Mouse (Mus musculus) limb, embryonic 14.5 days (tissue): ENCODE results near the gene Adamts20. TPM values are rescaled to one million over a fixed set of nuclear protein-coding genes. Genes with fewer than 3 reads are reported as not detected.
A peak's percentile ranks its signal among the peaks of the same experiment; 100 is the strongest.

ENCODE experiments used
- ATAC-seq: fragments of 200-750 bp; cut with Nextera tagmentation; 2 replicates; pipeline ENCODE4 v1.8.0; 2017; ENCODE audit warnings: low read depth, moderate number of reproducible peaks, moderate TSS enrichment; ENCODE audit not compliant: low FRiP score
- DNase-seq: peaks from one replicate; pipeline ENCODE4 v3.0.0-alpha.2; 2015; ENCODE audit warnings: low spot score
- H3K27ac ChIP-seq: fragments of 300-500 bp; sonication (generic); replicated peaks from 2 replicates; pipeline ENCODE4 v1.5.1; 2014; ENCODE audit warnings: low read depth, mild to moderate bottlenecking, low read length, moderate library complexity, mixed read lengths
- H3K27me3 ChIP-seq: fragments of 300-500 bp; sonication (generic); 2 replicates; pipeline ENCODE4 v1.6.1; 2014; ENCODE audit warnings: low read length, mixed read lengths; ENCODE audit not compliant: control insufficient read depth, insufficient read depth
- H3K36me3 ChIP-seq: fragments of 300-500 bp; sonication (generic); 2 replicates; pipeline ENCODE4 v1.6.1; 2014; ENCODE audit warnings: mild to moderate bottlenecking, low read length, moderate library complexity, mixed read lengths; ENCODE audit not compliant: control insufficient read depth, insufficient read depth
- H3K4me1 ChIP-seq: fragments of 300-500 bp; sonication (generic); 2 replicates; pipeline ENCODE4 v1.6.1; 2014; ENCODE audit warnings: antibody characterized with exemption, low read length, mixed read lengths; ENCODE audit not compliant: control insufficient read depth, insufficient read depth
- H3K4me2 ChIP-seq: fragments of 300-500 bp; sonication (generic); replicated peaks from 2 replicates; pipeline ENCODE4 v1.6.1; 2014; ENCODE audit warnings: low read depth, mild to moderate bottlenecking, low read length, moderate library complexity; ENCODE audit not compliant: severe bottlenecking
- H3K4me3 ChIP-seq: fragments of 300-500 bp; sonication (generic); replicated peaks from 2 replicates; pipeline ENCODE4 v1.5.1; 2014; ENCODE audit warnings: low read length
- H3K9ac ChIP-seq: fragments of 300-500 bp; sonication (generic); 2 replicates; pipeline ENCODE4 v1.6.1; 2014; ENCODE audit warnings: mild to moderate bottlenecking, low read depth, low read length, moderate library complexity; ENCODE audit not compliant: severe bottlenecking
- H3K9me3 ChIP-seq: fragments of 300-500 bp; sonication (generic); 2 replicates; pipeline ENCODE4 v1.6.1; 2016; ENCODE audit warnings: low read length; ENCODE audit not compliant: control insufficient read depth
- POLR2A ChIP-seq: fragments of 200-500 bp; IDR thresholded peaks from 2 replicates; pipeline ENCODE4 v1.8.0; 2012; ENCODE audit warnings: inconsistent platforms, mild to moderate bottlenecking, moderate library complexity, borderline replicate concordance; ENCODE audit not compliant: insufficient read depth, insufficient read length; ENCODE audit errors: extremely low read depth
- WGBS: fragments of 180-500 bp; shearing (Covaris S2); extraction: QIAGEN DNeasy Blood & Tissue Kit; methylation state at CpG from one replicate; pipeline ENCODE4 v1.1.7; 2014; 5-methylcytosine and 5-hydroxymethylcytosine counted together
- polyA plus RNA-seq, 2 experiments: library from polyadenylated mRNA; depleted of rRNA in 1 of 2; stranded (reverse) in 1 of 2; unstranded in 1 of 2; fragments of >200 nt; fragmentation: Nextera tagmentation in 1 of 2; extraction: Ambion mirVana in 1 of 2; gene quantifications; 2 replicates each; pipeline versions ENCODE4 v1.2.1 to v1.2.3; 2012 to 2014

Gene Adamts20
- polyA plus RNA-seq, 2 experiments: 5.8 to 6.3 TPM

DNA sequence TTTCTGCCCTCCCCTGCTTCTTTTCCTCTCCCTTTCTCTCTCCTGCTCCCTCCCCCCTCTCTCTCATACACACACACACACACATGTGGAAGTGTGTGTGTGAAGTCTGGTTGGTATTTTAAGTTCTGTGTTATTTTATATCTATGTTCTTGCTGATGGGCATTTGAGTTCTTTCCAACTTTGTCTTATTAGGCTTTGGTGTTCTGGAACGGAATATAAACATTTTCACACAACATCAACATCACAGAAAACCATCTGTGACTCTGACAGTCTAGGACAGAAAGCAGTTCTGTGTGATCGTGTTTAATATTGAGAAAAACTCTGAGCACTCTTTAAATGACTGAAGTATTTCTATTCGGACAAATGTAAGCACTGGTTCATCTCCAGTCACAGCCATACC lies 229.1 kb downstream of the Adamts20 start:
- Histone ChIP-seq H3K4me3 (no peak overlapping the region), H3K4me1 (no peaks in the 10 kb centered on the region), H3K9ac (no peak overlapping the region), H3K36me3 (no peaks in the 10 kb centered on the region), H3K27ac (no peak overlapping the region), H3K9me3 (no peaks in the 10 kb centered on the region), H3K27me3 (no peaks in the 10 kb centered on the region), H3K4me2 (no peak overlapping the region)
- ATAC-seq: no peak
- DNase-seq: no peak
- no peak for TF ChIP-seq POLR2A
- 72% methylated on average over 3 of the region's 3 CpGs for WGBS

DNA sequence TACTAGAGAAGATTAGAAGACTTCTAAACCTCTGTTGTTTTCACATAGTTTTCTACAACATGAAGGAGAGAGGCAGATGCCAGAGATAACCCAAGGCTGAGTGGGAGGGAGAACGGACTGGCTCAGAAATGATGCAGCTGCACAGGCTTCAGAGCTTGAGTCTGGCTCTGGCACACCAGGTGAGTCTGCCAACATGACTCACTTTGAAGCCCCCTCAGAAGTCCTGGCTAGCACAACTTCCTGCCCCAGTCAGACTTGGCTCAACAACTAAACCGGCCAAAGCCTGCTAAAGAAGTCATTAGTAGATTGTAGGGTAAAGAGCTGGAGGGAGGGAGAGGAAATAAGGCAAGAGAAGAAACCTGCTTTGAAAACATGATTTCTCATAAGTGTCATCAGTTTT lies 230.0 kb downstream of the Adamts20 start:
- H3K36me3 ChIP-seq: no peaks in the 10 kb centered on the region
- no peak for TF ChIP-seq POLR2A
- no peak for ATAC-seq
- H3K27ac ChIP-seq: no peak overlapping the region
- no peaks in the 10 kb centered on the region for H3K9me3 ChIP-seq
- no peak overlapping the region for H3K4me2 ChIP-seq
- H3K4me3 ChIP-seq: no peak overlapping the region
- DNase-seq: no peak
- no peaks in the 10 kb centered on the region for H3K4me1 ChIP-seq
- H3K27me3 ChIP-seq: no peaks in the 10 kb centered on the region
- 68% methylated on average over 2 of the region's 2 CpGs for WGBS
- no peak overlapping the region for H3K9ac ChIP-seq

DNA sequence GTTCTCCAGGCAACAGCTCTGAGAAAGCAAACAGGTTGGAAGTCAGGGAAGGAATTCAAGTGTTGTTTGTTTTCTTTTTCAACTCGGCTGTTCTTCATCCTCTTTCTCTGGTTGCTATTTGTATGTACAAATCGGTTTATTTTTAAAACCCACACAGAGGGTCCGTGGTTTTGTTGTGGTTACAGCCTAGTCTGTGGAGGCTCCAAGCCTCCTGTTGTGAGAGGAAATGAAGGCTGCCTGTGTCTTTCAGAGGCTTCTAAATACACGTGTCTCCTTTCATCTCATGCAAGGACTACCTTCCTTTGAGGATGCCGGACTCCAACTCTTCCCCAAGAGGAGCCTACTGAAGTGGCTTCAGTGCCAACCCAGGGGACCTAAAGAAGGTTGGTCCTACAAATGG lies 234.0 kb downstream of the Adamts20 start:
- H3K27me3 ChIP-seq: no peaks in the 10 kb centered on the region
- no peak overlapping the region for H3K27ac ChIP-seq
- H3K36me3 ChIP-seq: no peaks in the 10 kb centered on the region
- H3K4me3 ChIP-seq: no peak overlapping the region
- TF ChIP-seq POLR2A: no peak
- H3K4me2 ChIP-seq: no peak overlapping the region
- H3K9me3 ChIP-seq: no peaks in the 10 kb centered on the region
- DNase-seq (no peak), ATAC-seq (no peak)
- 41% methylated on average over 5 of the region's 5 CpGs for WGBS
- H3K4me1 ChIP-seq: no peaks in the 10 kb centered on the region
- no peak overlapping the region for H3K9ac ChIP-seq

DNA sequence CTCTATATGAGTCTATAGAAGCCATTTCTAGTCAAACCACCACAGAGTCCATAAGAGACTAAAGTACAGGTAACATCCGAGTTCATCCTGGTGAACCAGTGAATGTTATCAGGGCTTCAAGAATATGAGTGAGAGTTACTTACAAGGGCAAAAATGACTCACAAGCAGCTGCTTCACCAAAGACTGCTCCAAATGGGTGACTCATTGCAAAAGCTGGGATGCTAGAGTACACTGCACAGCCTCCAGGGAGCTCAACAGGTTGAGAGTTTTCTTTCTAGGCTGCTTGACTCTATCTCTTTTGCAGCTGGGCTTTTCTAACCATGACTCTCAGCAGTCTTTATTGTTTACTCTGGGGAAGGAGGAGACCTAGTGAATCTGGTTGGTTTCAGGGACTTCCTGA lies 237.8 kb downstream of the Adamts20 start:
- WGBS: 97% methylated on average over 1 of the region's 1 CpGs
- H3K4me3 ChIP-seq: no peak overlapping the region
- H3K9ac ChIP-seq: no peak overlapping the region
- DNase-seq (no peak), ATAC-seq (no peak)
- H3K9me3 ChIP-seq: no peaks in the 10 kb centered on the region
- H3K4me1 ChIP-seq: no peaks in the 10 kb centered on the region
- H3K4me2 ChIP-seq: no peak overlapping the region
- no peak for TF ChIP-seq POLR2A
- no peaks in the 10 kb centered on the region for H3K27me3 ChIP-seq
- no peaks in the 10 kb centered on the region for H3K36me3 ChIP-seq
- H3K27ac ChIP-seq: no peak overlapping the region

DNA sequence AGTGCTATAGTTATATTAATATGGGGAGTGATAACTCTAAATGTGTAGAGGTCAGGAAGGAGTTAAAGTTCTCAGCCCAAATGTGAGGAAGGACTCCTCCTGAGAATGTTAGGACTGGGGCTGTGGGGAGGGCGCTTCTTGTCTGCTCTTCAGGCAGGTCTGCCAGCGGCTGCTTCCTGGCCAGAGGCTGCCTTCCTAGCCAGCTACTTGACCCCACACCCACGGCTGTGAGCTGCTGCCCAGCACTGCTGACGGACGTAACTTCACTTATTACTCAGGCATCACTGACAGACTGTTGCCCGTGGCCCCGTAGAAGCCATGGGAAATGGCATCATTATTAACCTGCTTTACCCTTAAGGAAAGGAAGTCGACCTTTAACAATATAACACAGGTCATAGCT lies 242.1 kb downstream of the Adamts20 start:
- Histone ChIP-seq H3K4me3 (no peak overlapping the region), H3K36me3 (no peaks in the 10 kb centered on the region), H3K9ac (no peak overlapping the region), H3K27me3 (no peaks in the 10 kb centered on the region), H3K9me3 (no peaks in the 10 kb centered on the region), H3K27ac (no peak overlapping the region), H3K4me1 (peaks cover 20% of the 10 kb centered on the region), H3K4me2 (no peak overlapping the region)
- DNase-seq (no peak), ATAC-seq (no peak)
- 15% methylated on average over 8 of the region's 8 CpGs for whole genome bisulfite sequencing
- no peak for TF ChIP-seq POLR2A

DNA sequence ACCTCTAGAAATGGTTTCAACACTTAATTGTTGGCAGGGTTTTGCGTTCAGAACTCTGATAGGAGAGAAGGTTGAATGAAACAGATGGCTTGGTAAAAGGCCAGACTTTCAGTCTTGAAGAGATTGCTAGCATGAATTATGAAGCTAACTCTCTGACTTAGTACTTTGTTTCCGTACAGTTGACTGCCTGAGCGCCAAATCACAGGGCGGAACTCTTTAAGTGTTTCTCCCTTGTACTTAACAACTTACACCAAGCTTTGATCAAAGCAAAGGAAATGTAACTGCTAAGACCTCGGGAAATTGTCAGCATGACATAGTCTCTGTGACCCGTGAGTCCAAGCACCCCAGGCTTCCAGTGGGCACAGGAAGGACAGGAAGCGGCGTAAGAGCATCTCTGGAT lies 244.5 kb downstream of the Adamts20 start:
- 32% methylated on average over 8 of the region's 8 CpGs for WGBS
- DNase-seq: peak; percentile 86
- H3K4me1 ChIP-seq: peaks cover 20% of the 10 kb centered on the region
- H3K36me3 ChIP-seq: no peaks in the 10 kb centered on the region
- no peaks in the 10 kb centered on the region for H3K27me3 ChIP-seq
- no peak overlapping the region for H3K9ac ChIP-seq
- H3K27ac ChIP-seq: no peak overlapping the region
- no peak overlapping the region for H3K4me3 ChIP-seq
- no peak for ATAC-seq
- TF ChIP-seq POLR2A: no peak
- no peak overlapping the region for H3K4me2 ChIP-seq
- no peaks in the 10 kb centered on the region for H3K9me3 ChIP-seq

Other genes with a start within 250 kb of the Adamts20 start
- 8.4 and 8.7 TPM in 2 replicates for gene Pus7l, start 78.1 kb upstream of the Adamts20 start, polyA plus RNA-seq (2012; rRNA removed)
- 8.8 and 10.2 TPM in 2 replicates for gene Pus7l, start 78.1 kb upstream of the Adamts20 start, polyA plus RNA-seq (2014; fragmentation: Nextera tagmentation; extraction: Ambion mirVana)
- 4.9 and 5.6 TPM in 2 replicates for gene Irak4, start 78.2 kb upstream of the Adamts20 start, polyA plus RNA-seq (2012; rRNA removed)
- 5.2 TPM in 2 replicates for gene Irak4, start 78.2 kb upstream of the Adamts20 start, polyA plus RNA-seq (2014; fragmentation: Nextera tagmentation; extraction: Ambion mirVana)
- gene Twf1, start 124.5 kb upstream of the Adamts20 start, polyA plus RNA-seq (2012; rRNA removed): 37.7 and 40.2 TPM in 2 replicates
- gene Twf1, start 124.5 kb upstream of the Adamts20 start, polyA plus RNA-seq (2014; fragmentation: Nextera tagmentation; extraction: Ambion mirVana): 78.1 and 79.3 TPM in 2 replicates
- 1.7 and 1.9 TPM in 2 replicates for gene Tmem117, start 163.8 kb upstream of the Adamts20 start, polyA plus RNA-seq (2012; rRNA removed)
- gene Tmem117, start 163.8 kb upstream of the Adamts20 start, polyA plus RNA-seq (2014; fragmentation: Nextera tagmentation; extraction: Ambion mirVana): 5.5 and 5.9 TPM in 2 replicates